Mouse (Mus musculus): Measurements from ENCODE around the gene Kyat1.
"Not testable (repeated sequence)": the region's sequence is repeated elsewhere in the genome, so short reads cannot be mapped to it uniquely, and the experiment has no call there.

The Kyat1 gene

DNA sequence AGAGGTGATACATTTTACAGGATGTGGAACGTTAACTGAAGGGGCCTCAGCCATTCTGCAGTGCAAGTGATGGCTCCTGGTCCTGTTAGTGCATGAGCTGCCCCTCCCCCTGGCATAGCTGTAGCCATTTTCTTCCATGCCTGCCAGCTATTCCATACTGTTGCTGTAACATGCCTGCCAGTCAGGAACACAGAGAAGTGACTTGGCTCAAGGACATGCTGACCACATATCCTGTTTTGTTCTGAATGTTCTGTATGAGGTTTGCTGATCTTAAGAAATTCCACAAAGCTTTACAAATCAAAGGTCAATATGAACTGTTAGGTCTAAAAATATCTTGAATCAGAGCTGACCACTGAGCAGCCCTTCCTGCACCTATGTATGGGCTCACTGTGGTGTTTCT is 7.3 kb upstream of the Kyat1 start:
- DNase-seq, result no peak

DNA sequence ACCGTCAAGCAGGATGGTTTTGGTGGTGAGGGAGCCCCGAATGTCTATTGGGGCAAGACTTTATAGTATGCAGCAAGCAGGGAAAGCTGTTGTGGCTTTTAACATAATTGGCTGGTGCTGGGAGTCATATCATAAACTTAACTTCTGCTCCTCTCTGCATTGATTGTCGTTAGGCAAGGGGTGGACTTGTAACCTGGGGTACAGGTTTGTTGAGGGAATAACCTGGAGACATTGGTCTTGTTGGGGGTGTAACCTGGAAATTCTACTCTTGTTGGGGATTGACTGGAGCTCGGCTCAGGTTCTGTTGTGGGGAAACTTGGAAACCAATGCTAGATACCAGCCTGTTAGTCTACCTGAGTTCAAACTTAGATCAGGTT is 6.5 kb upstream of the Kyat1 start:
- DNase-seq, result no peak

DNA sequence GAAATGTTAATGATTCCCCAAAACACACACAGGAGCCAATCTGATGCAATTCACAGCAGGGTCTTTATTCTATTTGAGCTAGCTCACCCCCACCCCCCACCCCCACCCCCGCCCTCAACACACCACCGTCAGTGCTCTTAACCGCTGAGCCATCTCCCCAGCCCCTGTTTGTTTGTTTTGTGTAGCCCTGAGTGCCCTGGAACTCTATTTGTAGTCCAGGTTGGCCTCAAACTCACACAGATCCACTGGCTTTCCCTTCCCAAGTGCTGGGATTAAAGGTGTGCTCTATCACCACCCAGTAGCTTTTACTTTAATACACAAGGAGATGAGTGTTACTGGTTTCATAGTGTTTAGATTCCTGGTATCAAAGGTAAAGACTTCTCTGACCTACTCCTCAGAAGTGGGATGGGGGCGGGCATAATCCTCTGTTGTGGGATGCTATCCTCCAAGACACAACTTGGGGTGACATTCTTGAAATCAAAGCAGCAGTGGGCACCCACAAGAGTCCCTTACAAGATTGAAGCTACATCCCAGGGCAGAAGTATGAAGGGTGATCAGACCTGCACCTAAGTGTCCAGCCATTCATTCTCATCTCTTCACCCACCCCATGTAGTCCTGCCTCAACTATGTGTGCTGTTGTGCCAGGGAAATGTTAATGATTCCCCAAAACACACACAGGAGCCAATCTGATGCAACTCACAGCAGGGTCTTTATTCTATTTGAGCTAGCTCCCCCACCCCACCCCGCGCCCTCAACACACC is 5.9 kb upstream of the Kyat1 start:
- no peak for DNase-seq

DNA sequence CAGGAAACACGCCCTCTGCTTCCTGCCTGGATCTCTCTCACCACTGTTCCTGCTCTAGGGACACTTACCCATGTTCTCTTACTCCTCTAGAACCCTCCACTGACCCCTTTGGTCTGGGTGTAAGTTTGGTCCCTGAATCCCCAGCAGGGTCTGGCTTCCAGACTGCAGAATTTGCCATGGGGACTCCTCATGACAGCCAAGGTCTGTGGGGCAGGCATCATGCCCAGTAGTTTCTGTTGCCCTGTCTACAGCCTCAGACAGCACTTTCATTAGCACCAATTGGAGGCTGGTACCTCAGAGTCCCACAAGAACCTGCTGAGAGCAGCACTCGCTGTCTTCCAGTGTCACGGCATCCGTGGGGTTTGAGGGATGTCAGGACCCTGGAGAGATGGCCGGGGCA is 2.2 kb upstream of the Kyat1 start:
- DNase-seq, result no peak

DNA sequence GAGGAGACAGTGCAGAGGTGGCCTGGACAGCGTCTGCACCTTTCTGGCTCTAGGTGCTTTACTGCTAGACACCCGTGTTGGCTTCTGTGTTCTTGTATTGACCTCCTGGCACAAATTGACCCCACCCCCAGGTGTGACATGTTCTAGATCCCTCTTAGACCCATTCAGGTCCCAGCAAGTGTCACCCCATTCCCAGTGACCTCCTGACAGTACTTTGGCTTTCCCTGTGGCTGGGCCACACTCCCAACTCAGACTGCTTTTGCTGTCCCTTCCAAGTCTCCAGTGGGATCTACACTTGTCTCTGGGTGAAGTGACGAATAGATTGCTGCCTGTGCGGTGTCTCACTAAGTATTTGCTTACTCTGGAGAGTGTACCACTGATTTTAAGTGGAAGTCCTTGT is 1.8 kb upstream of the Kyat1 start:
- DNase-seq, result no peak

DNA sequence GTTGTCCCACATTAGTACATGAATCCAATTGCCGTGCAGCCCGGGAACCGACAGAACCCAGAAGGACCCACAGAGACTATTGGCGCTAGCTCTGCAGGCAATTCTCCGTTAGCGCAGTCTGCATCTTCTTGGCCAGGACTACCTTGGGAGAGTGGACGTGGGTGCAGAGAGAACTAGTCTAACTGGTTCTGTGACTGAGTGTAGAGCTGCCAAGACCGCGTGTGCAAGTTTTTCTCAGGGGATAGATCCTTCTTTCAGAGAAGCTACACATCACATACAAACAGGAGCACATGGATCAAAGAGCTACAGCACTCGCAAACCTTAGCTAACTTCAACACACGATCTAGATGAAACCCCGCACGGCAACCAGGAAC is 405 bp downstream of the Kyat1 start:
- no peak for DNase-seq

DNA sequence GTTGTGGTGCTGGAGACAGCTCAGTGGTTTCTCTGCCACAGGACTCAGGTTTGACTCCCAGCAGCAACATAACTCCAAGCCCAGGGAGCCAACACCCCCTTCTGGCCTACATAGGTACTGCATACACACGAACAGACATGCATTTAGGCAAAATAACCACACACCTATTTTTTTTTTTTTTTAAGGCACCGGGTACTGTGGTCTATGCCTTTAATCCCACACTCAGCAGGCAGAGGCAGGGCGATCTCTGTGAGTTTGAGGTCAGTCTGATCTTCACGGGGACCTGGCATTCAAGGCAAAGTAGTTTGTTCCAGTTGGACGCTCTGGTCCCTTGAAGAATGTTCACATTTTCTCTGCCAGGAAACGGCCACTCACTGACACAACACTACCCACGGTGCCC is 2.2 kb downstream of the Kyat1 start:
- no peak for DNase-seq

DNA sequence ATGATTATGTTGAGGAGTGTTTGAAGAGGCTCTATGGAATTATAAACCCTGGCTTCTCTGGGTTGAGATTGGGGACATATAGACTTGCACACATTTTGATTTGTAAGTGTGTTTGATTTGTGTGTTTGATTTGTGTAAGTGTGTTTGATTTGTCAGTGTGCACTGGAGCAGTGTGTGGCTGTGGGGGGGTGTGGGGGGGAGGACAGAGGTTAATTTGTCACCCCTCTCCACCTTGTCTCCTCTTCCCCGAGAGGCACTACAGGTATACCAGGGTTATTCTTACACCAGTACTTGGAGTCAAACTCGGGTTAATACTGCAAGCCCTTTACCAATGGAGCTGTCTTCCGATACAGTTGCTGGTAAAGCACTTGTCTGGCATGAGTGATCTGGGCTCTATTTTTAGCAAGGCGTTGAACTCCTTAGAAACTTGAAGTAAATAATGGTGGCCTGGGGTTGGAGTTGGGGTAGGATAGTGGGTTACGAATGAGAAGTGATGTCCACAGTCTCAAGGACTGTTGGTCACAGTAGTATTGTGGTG is 5.2 kb downstream of the Kyat1 start:
- no peak for DNase-seq

DNA sequence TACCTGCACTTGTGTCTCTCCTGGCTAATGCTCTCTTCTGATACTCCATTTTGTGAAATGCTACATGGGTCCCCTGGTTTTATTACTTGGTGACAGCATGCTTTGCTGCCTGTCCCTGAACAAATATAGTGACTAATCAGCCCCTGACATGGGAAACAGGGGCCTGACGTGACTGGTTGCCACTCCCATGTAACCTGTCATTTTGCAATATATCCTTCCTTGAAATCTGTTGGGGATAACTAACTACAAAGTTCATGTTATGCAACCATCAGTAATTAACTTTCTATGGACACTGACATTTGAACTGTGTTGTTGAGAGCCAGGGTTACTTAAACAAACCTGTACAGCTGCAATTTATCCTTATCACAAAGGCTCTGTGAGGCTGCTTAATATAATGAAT is 5.7 kb downstream of the Kyat1 start:
- DNase-seq, result no peak

DNA sequence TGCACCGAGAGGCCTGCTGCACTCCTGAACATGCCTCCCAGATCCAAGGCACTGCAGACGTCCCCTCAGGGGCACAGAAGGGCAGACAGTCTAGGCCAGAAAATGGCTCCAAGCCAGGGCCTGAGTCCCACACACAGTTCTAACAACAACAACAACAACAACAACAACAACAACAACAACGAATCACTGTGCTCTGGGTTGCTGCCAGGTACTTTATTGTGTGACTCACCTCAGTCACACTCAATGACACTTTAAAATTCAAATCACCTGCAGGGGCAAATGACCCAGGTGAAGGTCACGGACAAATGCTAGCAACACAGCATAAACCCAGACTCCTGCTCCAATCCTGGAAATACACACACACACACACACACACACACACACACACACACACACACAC is 7.6 kb downstream of the Kyat1 start:
- no peak for DNase-seq

DNA sequence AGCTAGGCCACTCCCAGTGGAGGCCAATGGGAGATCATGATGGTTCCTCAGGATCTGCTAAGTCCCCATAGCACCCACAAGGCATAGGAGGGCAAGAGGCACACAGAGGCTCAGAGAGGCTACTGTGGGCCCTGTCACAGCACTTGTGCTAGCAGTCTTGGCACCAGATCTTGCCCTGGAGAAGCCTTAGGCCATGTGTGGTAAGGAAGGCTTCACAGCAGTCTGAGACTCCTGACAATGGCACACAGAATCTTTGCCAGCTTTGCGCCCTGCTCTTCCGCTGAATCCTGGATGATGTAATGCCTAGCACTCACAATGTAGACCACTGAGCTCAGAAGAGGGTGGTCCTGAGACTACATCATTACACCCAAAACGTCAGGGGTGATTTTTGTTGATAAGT is 11.0 kb downstream of the Kyat1 start:
- no peak for DNase-seq

DNA sequence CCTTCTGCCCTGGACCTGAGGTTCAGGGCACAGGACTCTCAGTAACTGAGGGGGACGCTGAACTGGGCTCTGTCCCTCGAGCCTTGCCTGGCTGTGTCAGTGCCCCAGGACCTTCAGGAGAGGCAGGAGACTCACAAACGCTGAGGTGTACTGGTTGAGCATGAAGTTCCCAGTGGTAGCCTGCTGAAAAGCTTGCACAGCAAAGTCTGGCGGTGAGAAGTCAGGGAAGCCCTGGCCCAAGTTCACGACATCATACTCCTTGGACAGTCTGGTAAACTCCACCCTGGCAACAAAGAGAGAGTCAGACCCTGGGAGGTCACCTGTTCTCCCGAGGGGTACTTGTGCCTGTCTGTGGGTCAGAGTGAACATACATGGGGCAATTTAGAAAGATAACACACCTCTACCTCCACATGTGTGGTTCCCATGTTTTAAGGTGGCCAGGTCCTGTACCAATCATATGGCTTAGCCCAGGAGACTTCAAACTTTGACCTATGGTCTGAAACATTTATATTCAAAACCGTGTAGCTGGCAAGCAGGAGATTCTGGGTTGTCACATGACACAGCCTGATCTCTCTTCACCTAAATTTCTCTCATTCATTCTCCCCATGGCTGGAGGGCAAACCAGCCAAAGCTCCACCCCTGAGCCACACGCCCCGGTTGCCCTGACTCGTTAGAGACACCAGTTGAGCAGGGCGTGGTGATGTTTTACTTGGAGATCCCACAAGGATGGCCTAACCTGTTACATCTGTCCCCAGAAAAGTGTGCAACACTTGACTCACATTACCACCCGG is 13.7 kb downstream of the Kyat1 start:
- no peak for DNase-seq

DNA sequence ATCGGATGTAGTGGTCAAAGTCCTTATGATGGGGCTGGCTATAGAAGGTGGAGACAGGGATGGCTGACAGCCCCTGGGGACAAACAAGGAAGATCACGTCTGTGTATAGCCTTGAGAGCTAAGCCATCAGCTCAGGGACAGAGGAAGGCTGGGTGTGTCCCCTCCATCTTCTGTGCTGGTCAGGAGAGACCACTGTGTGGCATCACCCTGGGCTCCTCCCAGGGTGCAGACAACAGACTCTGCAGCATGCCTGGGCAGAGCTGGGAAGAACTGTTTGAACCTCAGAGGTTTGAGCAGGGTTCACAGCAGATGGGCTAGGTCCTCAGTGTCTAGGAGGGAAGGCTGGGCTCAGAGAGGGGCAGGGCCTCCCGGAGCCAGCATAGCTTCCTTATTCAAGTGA is 20.0 kb downstream of the Kyat1 start:
- no peak for DNase-seq

DNA sequence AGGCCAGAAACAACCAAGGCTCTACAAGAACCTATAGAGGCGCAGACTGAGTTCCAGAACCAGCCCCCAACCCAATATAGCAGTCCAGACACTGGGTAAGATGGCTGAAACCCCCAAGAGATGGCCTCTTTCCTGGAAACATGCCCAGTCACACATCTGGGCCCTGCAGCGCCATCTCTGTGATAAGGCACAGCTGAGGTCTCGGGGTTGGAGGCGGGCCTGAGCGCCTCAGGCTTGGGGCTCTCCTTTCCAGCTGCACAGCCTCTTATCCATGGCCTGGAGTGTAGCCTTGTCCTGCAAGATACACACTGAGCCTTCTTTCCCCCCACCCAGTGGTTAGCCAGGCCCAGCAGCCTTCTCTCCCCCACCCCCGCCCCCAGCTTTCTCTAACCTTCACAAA is 20.4 kb downstream of the Kyat1 start:
- DNase-seq, result no peak

DNA sequence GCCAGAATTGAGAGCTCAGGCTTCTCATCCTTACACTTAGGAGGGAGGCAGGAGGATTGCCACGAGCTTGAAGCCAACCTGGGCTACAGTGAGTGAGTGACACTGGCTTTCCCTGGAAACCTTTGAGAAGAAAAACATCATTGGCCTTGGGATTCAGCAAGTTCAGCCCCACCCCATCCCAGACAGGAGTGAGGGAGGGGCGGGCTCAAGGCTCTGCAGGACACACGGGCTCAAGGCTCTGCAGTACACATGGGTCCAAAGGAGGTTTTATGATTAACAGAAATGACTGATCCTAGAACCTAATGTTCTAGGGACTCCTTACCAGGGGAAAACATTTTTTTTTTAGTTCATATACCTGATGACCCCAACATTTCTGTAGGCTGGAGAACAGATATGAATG is 21.9 kb downstream of the Kyat1 start:
- DNase-seq, result no peak

DNA sequence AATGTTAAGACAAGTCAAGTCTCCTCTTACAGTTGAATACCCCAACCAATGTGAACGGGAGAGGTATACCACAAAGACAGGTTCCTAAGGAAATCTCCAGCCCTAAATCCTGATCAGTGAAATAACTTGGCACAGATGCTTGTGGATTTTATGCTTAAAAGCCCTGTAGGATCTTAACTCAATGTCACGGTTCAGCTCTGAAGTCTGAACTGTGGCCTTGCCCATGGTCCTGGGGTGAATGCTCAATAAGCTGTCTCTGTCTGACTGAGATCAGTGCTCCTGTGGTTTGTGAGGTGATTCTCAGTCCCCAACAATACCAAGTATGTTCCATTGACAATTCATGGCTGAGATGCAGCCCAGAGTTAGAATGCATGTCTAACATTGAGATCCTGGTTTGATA is 23.2 kb downstream of the Kyat1 start:
- no peak for DNase-seq

DNA sequence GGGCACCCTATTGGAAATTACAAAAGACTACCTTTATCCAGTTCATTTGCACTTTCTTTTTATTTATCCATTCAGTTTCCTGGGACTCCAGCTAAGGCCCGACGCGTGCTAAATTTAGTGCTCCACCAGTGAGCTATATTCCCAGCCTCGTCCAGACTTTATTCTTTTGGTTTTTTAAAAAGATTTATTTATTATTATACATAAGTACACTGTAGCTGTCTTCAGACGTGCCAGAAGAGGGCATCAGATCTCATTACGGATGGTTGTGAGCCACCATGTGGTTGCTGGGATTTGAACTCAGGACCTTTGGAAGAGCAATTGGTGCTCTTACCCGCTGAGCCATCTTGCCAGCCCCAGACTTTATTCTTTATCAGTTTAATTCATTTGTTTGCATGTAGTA is 26.9 kb downstream of the Kyat1 start:
- not testable (repeated sequence) for DNase-seq

DNA sequence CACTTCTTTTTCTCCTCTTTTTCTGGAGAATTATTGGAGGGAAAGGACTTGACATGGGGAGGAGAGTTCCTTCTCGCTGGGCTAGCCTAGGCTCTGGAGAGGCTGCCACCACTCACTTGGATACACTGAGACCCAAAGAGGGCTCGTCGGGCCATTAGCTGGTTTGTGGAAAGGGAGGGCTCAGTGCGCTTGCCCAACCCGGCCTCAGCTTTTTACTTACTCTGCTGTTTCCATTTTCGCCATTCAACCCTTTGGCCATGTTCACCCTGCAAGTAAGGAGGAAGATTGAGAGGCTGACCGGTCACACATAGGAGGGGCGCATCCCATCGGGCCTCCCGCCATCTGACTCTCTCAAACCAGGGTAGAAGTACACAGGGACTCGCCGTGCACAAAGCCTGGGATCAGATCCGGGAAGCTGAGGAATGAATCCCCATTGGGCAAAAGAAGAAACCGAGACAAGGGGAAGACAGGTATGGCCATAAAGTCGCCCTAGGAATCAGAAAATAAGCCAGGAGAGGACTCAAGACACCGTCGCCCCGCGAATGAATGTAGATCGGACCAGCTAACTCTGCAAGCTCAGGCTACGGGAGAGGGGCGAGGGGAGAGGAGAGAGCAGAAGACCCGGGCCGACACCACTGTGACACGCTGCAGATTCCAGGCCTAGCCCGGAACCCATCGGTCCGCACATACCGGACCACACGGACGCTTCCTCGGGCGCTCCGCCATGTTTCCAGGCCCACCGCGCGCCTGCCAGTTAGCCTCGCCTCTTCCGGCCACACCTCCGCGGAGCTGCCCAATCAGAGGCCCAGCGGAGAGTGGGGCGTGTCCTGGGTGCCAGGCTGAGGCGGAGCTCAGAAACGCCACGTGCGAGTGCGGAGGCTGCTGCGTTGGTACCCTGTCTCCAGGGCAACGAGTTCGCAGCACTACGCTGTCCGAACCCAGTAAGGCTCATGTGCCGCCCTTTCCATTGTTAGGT is 27.7 kb downstream of the Kyat1 start, which contains the start of gene Spout1:
Gene Spout1 (minus strand): TSS at position 760 of the 976 bp plus-strand sequence.
- peak; percentile 96 for DNase-seq

DNA sequence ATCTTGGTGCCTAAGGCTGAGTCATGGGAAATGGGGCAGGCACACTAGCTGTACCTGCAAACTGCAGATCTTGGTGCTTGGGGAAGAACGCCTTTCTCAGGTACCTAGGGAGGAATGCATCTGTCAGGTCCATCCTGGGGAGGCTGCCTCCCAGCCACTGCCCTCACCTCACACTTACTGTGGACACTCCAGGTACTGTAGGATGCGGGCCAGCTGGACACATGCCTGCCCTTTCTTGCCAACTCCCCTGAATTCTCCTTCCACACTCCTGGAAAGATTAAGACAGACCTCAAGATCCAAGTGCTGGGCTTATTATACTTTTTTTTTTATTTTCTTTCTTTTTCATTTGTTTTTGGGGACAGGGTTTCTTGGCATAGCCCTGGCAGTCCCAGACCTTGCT is 29.1 kb downstream of the Kyat1 start:
- DNase-seq, result peak; percentile 60

DNA sequence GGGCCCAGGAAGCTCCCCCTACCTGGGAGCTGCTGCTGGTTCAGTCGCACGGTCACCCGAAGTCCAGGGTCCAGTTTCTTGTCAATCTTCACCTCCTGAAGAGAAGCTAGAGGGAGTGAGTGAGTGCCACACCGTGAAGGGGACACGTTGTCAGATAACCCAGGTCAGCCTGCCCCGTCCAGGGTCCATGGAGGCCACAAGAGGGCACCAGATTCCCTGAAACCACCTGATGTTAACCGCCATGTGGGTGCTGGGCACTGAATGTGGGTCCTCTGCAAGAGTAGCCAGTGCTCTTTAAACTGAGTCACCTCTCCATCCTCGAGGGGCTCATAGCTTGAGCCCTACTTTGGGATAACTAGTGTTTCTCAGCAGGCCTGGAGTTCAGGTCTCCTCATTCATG is 29.8 kb downstream of the Kyat1 start:
- DNase-seq, result peak; percentile 46

DNA sequence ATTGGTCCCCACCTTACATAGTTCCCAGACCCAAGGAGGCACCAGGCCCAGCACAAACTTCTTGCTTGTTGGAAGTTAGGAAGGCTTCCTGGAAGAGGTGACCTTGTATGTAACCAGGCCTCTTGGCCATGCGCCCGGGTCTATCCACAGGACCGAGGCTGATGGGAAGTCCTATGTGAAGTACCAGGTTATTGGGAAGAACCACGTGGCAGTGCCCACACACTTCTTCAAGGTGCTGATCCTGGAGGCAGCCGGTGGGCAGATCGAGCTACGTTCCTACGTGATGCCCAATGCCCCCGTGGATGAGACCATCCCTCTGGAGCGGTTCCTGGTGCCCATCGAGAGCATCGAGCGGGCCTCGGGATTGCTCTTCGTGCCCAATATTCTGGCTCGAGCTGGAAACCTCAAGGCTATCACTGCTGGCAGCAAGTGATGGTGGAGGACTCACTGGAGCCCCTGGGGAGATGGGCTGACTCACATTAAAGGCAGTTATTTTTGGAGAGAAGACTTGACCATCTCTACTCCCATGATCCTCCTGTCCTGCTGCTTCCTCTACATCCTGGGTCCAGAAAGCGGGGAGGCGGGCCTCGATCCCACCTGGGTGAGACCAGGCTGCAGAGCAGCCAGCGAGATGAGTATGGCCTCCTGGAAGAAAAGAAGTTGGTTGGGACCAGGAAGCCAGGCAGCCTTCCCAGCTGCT is 32.0 kb downstream of the Kyat1 start:
- DNase-seq, result peak; percentile 55

DNA sequence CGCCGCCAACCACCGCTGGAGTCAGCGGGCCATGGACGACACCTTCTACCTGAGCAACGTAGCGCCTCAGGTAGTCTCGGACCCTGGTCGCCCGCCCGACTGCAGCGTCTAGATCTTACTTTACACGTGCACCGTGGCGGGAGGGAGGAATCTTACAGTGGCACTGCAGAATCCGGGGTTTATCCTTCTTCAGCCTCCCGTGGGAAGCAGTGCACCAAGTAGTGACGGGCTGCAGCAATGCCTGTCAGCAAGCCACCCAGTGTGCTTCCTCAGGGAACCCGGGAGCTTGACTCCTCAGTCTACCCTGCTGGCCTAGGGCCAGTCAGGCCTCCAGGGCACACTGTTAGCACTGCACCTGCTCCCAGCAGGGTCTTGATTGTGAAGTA is 33.7 kb downstream of the Kyat1 start:
- DNase-seq, result no peak
